Mouse (Mus musculus) midbrain, embryonic 14.5 days (tissue): ENCODE measurements at regions not wholly inside any gene's neighbourhood (a gene's known extent, or its start where the extent isn't known, plus 50 kb on each side); places are given as distances from the start of the nearest gene placed in this dataset.

Source experiments
- ATAC-seq: fragments of 200-750 bp; cut with Nextera tagmentation; 2 replicates; pipeline ENCODE4 v1.8.0; 2017; ENCODE audit warnings: moderate number of reproducible peaks, moderate library complexity; ENCODE audit not compliant: low FRiP score, low TSS enrichment
- DNase-seq: peaks from one replicate; pipeline ENCODE4 v3.0.0-alpha.2; 2015
- H3K27ac ChIP-seq: fragments of 300-500 bp; sonication (generic); replicated peaks from 2 replicates; pipeline ENCODE4 v1.5.1; 2014; ENCODE audit warnings: mild to moderate bottlenecking, low read depth, low read length, moderate library complexity
- H3K27me3 ChIP-seq: fragments of 300-500 bp; sonication (generic); 2 replicates; pipeline ENCODE4 v1.6.1; 2014; ENCODE audit warnings: low read length, control low read depth, mixed read lengths; ENCODE audit not compliant: control insufficient read depth, insufficient read depth
- H3K36me3 ChIP-seq: fragments of 300-500 bp; sonication (generic); 2 replicates; pipeline ENCODE4 v1.6.1; 2014; ENCODE audit warnings: low read length, control low read depth; ENCODE audit not compliant: control insufficient read depth, insufficient read depth
- H3K4me1 ChIP-seq: fragments of 300-500 bp; sonication (generic); 2 replicates; pipeline ENCODE4 v1.6.1; 2014; ENCODE audit warnings: mild to moderate bottlenecking, antibody characterized with exemption, low read length, control low read depth; ENCODE audit not compliant: control insufficient read depth, insufficient read depth
- H3K4me2 ChIP-seq: fragments of 300-500 bp; sonication (generic); 2 replicates; pipeline ENCODE4 v1.6.1; 2014; ENCODE audit warnings: mild to moderate bottlenecking, low read length, moderate library complexity
- H3K4me3 ChIP-seq: fragments of 300-500 bp; sonication (generic); replicated peaks from 2 replicates; pipeline ENCODE4 v1.5.1; 2014; ENCODE audit warnings: low read depth, low read length
- H3K9ac ChIP-seq: fragments of 300-500 bp; sonication (generic); replicated peaks from 2 replicates; pipeline ENCODE4 v1.6.1; 2014; ENCODE audit warnings: mild to moderate bottlenecking, low read length, moderate library complexity
- H3K9me3 ChIP-seq: fragments of 300-500 bp; sonication (generic); 2 replicates; pipeline ENCODE4 v1.6.1; 2016; ENCODE audit warnings: low read length, control low read depth, mixed read lengths; ENCODE audit not compliant: control insufficient read depth
- WGBS: fragments of 180-500 bp; shearing (Covaris S2); extraction: QIAGEN DNeasy Blood & Tissue Kit; methylation state at CpG from one replicate; pipeline ENCODE4 v1.1.7; 2014; 5-methylcytosine and 5-hydroxymethylcytosine counted together

- peak; percentile 29; the same call in 1 of the 2 replicates for ATAC-seq
- Histone ChIP-seq H3K9ac (no peak overlapping the region), H3K4me3 (no peak overlapping the region)
These were observed 61.7 kb downstream of the Thnsl1 start for GRCm38 (mm10) chr2:21267149-21267761.

GRCm38 (mm10) chr2:21269989-21270846 lies 64.7 kb downstream of the Thnsl1 start:
- H3K4me2 ChIP-seq, result no peak overlapping the region
- no peaks in the 10 kb centered on the region for H3K27me3 ChIP-seq
- H3K4me3 ChIP-seq, result no peak overlapping the region
- DNase-seq, result peak; percentile 72
- peak; percentile 55 for ATAC-seq
- H3K4me1 ChIP-seq, result peaks cover 17% of the 10 kb centered on the region
- 62% methylated on average over 12 of the region's 12 CpGs for WGBS
- H3K27ac ChIP-seq, result no peak overlapping the region
- no peak overlapping the region for H3K9ac ChIP-seq
- H3K9me3 ChIP-seq, result no peaks in the 10 kb centered on the region
- H3K36me3 ChIP-seq, result no peaks in the 10 kb centered on the region

More at GRCm38 (mm10) chr2:21267149-21267761, 61.7 kb downstream of the Thnsl1 start:
- H3K9me3 ChIP-seq, result no peaks in the 10 kb centered on the region
- peak overlapping the region; percentile 27; the same call in 1 of the 2 replicates for H3K27ac ChIP-seq
- H3K4me1 ChIP-seq, result peaks cover 10% of the 10 kb centered on the region
- WGBS, result 14% methylated on average over 6 of the region's 6 CpGs
- H3K27me3 ChIP-seq, result no peaks in the 10 kb centered on the region
- H3K4me2 ChIP-seq, result peak overlapping the region; percentile 40
- peak; percentile 73 for DNase-seq
- H3K36me3 ChIP-seq, result no peaks in the 10 kb centered on the region

GRCm38 (mm10) chr2:21273416-21273815 lies 67.9 kb downstream of the Thnsl1 start:
- no peak for DNase-seq
- WGBS, result 84% methylated on average over 4 of the region's 4 CpGs
- H3K4me3 ChIP-seq, result no peak overlapping the region
- no peaks in the 10 kb centered on the region for H3K9me3 ChIP-seq
- H3K27me3 ChIP-seq, result no peaks in the 10 kb centered on the region
- H3K27ac ChIP-seq, result no peak overlapping the region
- no peak overlapping the region for H3K4me2 ChIP-seq
- H3K4me1 ChIP-seq, result peaks cover 18% of the 10 kb centered on the region
- H3K9ac ChIP-seq, result no peak overlapping the region
- no peaks in the 10 kb centered on the region for H3K36me3 ChIP-seq
- ATAC-seq, result no peak

- ATAC-seq (no peak), DNase-seq (peak; percentile 30)
These were observed 69.8 kb downstream of the Thnsl1 start for GRCm38 (mm10) chr2:21275315-21275714.

GRCm38 (mm10) chr2:21280794-21281420 lies 75.4 kb downstream of the Thnsl1 start:
- Histone ChIP-seq H3K36me3 (no peaks in the 10 kb centered on the region), H3K4me1 (no peaks in the 10 kb centered on the region), H3K4me2 (no peak overlapping the region), H3K27me3 (no peaks in the 10 kb centered on the region), H3K9ac (no peak overlapping the region), H3K9me3 (no peaks in the 10 kb centered on the region), H3K4me3 (no peak overlapping the region), H3K27ac (no peak overlapping the region)
- 32% methylated on average over 9 of the region's 9 CpGs for WGBS
- ATAC-seq (peak; percentile 82), DNase-seq (peak; percentile 89)

More at GRCm38 (mm10) chr2:21275315-21275714, 69.8 kb downstream of the Thnsl1 start:
- Histone ChIP-seq H3K36me3 (no peaks in the 10 kb centered on the region), H3K27ac (no peak overlapping the region), H3K27me3 (no peaks in the 10 kb centered on the region), H3K9me3 (no peaks in the 10 kb centered on the region), H3K4me3 (no peak overlapping the region), H3K4me1 (peaks cover 16% of the 10 kb centered on the region), H3K9ac (no peak overlapping the region), H3K4me2 (no peak overlapping the region)
- WGBS, result 36% methylated on average over 4 of the region's 4 CpGs

GRCm38 (mm10) chr2:21282505-21283200 lies 77.1 kb downstream of the Thnsl1 start:
- Histone ChIP-seq H3K4me3 (no peak overlapping the region), H3K9ac (no peak overlapping the region), H3K27me3 (no peaks in the 10 kb centered on the region), H3K4me2 (no peak overlapping the region), H3K4me1 (no peaks in the 10 kb centered on the region), H3K27ac (no peak overlapping the region), H3K9me3 (no peaks in the 10 kb centered on the region), H3K36me3 (no peaks in the 10 kb centered on the region)
- ATAC-seq, result 0 out of 2 replicates have a peak, but pooled peaks have one; percentile 50
- peak; percentile 32 for DNase-seq
- 62% methylated on average over 14 of the region's 14 CpGs for WGBS

- ATAC-seq, result no peak
- no peaks in the 10 kb centered on the region for H3K9me3 ChIP-seq
- no peaks in the 10 kb centered on the region for H3K27me3 ChIP-seq
- DNase-seq, result no peak
- H3K9ac ChIP-seq, result no peak overlapping the region
- H3K4me2 ChIP-seq, result no peak overlapping the region
- 98% methylated on average over 3 of the region's 3 CpGs for WGBS
- H3K36me3 ChIP-seq, result no peaks in the 10 kb centered on the region
- no peaks in the 10 kb centered on the region for H3K4me1 ChIP-seq
- no peak overlapping the region for H3K27ac ChIP-seq
- no peak overlapping the region for H3K4me3 ChIP-seq
These were observed 79.4 kb downstream of the Thnsl1 start for GRCm38 (mm10) chr2:21284881-21285280.

GRCm38 (mm10) chr2:21287786-21288185 lies 79.6 kb upstream of the Gpr158 start:
- ATAC-seq (no peak), DNase-seq (no peak)
- H3K9me3 ChIP-seq, result no peaks in the 10 kb centered on the region
- 84% methylated on average over 13 of the region's 13 CpGs for WGBS
- H3K4me3 ChIP-seq, result no peak overlapping the region
- H3K27me3 ChIP-seq, result no peaks in the 10 kb centered on the region
- H3K36me3 ChIP-seq, result no peaks in the 10 kb centered on the region
- H3K4me2 ChIP-seq, result no peak overlapping the region
- no peak overlapping the region for H3K9ac ChIP-seq
- peaks cover 6% of the 10 kb centered on the region for H3K4me1 ChIP-seq
- no peak overlapping the region for H3K27ac ChIP-seq
